Mouse (Mus musculus) heart, postnatal 25 days (tissue): ENCODE data around the gene Ptger1. TPM values are rescaled to one million over a fixed set of nuclear protein-coding genes. Genes with fewer than 3 reads are reported as not detected.

Experiments used
- DNase-seq: peaks from one replicate; pipeline ENCODE4 v3.0.0; 2022; ENCODE audit warnings: low spot score
- intact Hi-C: fragments of 180-260 bp; cut with DNase I; formaldehyde crosslinking; loops from one replicate; pipeline ENCODE4 v1.15.1; 2025
- total RNA-seq, 2 experiments: library from RNA; stranded (reverse); gene quantifications; 2 replicates each; pipeline ENCODE4 v1.2.3; 2021

Ptger1 gene
- total RNA-seq, 2 experiments from 2014 or later, result 0.25 to 0.34 TPM

GRCm38 (mm10) chr8:83653662-83654017 lies 12.8 kb upstream of the Ptger1 start:
- DNase-seq, result no peak
- intact Hi-C loops, result no loop called here

- no peak for DNase-seq
- intact Hi-C loops, result no loop called here
Observed at GRCm38 (mm10) chr8:83654725-83655124, 11.8 kb upstream of the Ptger1 start.

- DNase-seq, result no peak
- intact Hi-C loops, result no loop called here
Observed at GRCm38 (mm10) chr8:83656043-83656442, 10.4 kb upstream of the Ptger1 start.

- DNase-seq, result no peak
- intact Hi-C loops, result no loop called here
Observed at GRCm38 (mm10) chr8:83656484-83657246, 9.8 kb upstream of the Ptger1 start.

- DNase-seq, result no peak
- intact Hi-C loops, result loop anchor here (5.0 kb wide), 3 partner anchors 62 to 297 kb away; partner anchors contain the start of genes Asf1b and Gm10644
Observed at GRCm38 (mm10) chr8:83660545-83660944, 5.9 kb upstream of the Ptger1 start.

- DNase-seq, result no peak
- intact Hi-C loops, result loop anchor here (5.0 kb wide), 3 partner anchors 61 to 296 kb away; partner anchors contain the start of genes Asf1b and Gm10644
Observed at GRCm38 (mm10) chr8:83660995-83661680, 5.3 kb upstream of the Ptger1 start.

GRCm38 (mm10) chr8:83662421-83662826 lies 4.1 kb upstream of the Ptger1 start:
- intact Hi-C loops, result loop anchor here (2.0 to 5.0 kb wide), 4 partner anchors 34 to 295 kb away; partner anchors contain the start of genes Asf1b and Gm10644
- peak; percentile 80 for DNase-seq

GRCm38 (mm10) chr8:83664096-83664495 lies 2.4 kb upstream of the Ptger1 start:
- DNase-seq, result no peak
- intact Hi-C loops, result loop anchor here (2.0 to 5.0 kb wide), 4 partner anchors 58 to 293 kb away; partner anchors contain the start of genes Asf1b and Gm10644

- intact Hi-C loops, result loop anchor here (2.0 to 5.0 kb wide), 4 partner anchors 57 to 292 kb away; partner anchors contain the start of genes Asf1b and Gm10644
- DNase-seq, result no peak
Observed at GRCm38 (mm10) chr8:83664931-83665625, 1.4 kb upstream of the Ptger1 start.

GRCm38 (mm10) chr8:83666866-83667234 lies 372 bp downstream of the Ptger1 start:
- intact Hi-C loops, result no loop called here

GRCm38 (mm10) chr8:83667526-83667925 lies 1.0 kb downstream of the Ptger1 start:
- intact Hi-C loops, result no loop called here
- no peak for DNase-seq

More at GRCm38 (mm10) chr8:83666866-83667234, 372 bp downstream of the Ptger1 start:
- no peak for DNase-seq

GRCm38 (mm10) chr8:83668010-83668916 lies 1.8 kb downstream of the Ptger1 start:
- intact Hi-C loops, result no loop called here
- no peak for DNase-seq

GRCm38 (mm10) chr8:83669013-83669412 lies 2.5 kb downstream of the Ptger1 start:
- no peak for DNase-seq
- intact Hi-C loops, result no loop called here

- intact Hi-C loops, result no loop called here
- no peak for DNase-seq
Observed at GRCm38 (mm10) chr8:83672936-83673335, 6.5 kb downstream of the Ptger1 start.

GRCm38 (mm10) chr8:83674497-83674896 lies 8.0 kb downstream of the Ptger1 start:
- DNase-seq, result no peak
- intact Hi-C loops, result no loop called here

- intact Hi-C loops, result no loop called here
- no peak for DNase-seq
Observed at GRCm38 (mm10) chr8:83679866-83680265, 13.4 kb downstream of the Ptger1 start.

- DNase-seq, result no peak
- intact Hi-C loops, result no loop called here
Observed at GRCm38 (mm10) chr8:83680603-83681002, 14.1 kb downstream of the Ptger1 start.

GRCm38 (mm10) chr8:83681099-83681498 lies 14.6 kb downstream of the Ptger1 start:
- no peak for DNase-seq
- intact Hi-C loops, result no loop called here

GRCm38 (mm10) chr8:83684517-83684916 lies 18.0 kb downstream of the Ptger1 start:
- DNase-seq, result no peak
- intact Hi-C loops, result no loop called here
